Mouse (Mus musculus): ENCODE results near the gene Vsx1. TPM values are rescaled to one million over a fixed set of nuclear protein-coding genes. Genes with fewer than 3 reads are reported as not detected.

Vsx1 gene
- polyA plus RNA-seq, 1 experiment from 2014 or later = not detected

DNA sequence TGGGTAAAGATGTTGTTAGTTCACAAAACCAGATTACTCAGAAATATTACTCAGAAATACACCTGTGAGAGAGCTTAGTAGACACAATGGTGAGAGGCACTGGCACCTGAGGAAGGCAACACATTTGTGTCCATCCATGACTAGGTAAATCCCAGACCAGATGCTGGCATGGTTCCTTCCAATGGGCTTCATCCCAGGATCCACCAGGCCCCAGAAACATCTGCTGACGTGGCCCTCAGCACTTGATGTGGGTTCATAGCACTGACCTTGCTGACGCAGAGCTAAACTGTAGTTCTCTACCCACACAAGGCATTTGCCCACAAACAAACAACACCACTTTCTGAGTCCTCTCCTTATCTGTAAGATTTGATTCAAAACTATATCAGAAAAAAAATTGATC lies 34.3 kb downstream of the Vsx1 start:
- WGBS = 88% methylated on average over 2 of the region's 2 CpGs
- no peaks in the 10 kb centered on the region for H3K27me3 ChIP-seq (replicated peaks; ENCODE audit: control insufficient read depth, insufficient read depth, low read length)
- DNase-seq (ENCODE audit: low spot score) (no peak), ATAC-seq (replicated peaks; ENCODE audit: low FRiP score, low TSS enrichment, low read depth) (no peak)
- H3K4me2 ChIP-seq (ENCODE audit: low read length) = no peak overlapping the region
- H3K9me3 ChIP-seq (ENCODE audit: control insufficient read depth, low read length) = no peaks in the 10 kb centered on the region
- no peak overlapping the region for H3K27ac ChIP-seq (ENCODE audit: low read depth)
- H3K4me3 ChIP-seq (ENCODE audit: low read depth, low read length) = no peak overlapping the region
- no peak overlapping the region for H3K9ac ChIP-seq (ENCODE audit: low read length)
- H3K36me3 ChIP-seq (ENCODE audit: control insufficient read depth, insufficient read depth, low read length) = no peaks in the 10 kb centered on the region; the same call in 1 of the 2 replicates
- H3K4me1 ChIP-seq (replicated peaks; ENCODE audit: control insufficient read depth, insufficient read depth, low read length) = peaks cover 11% of the 10 kb centered on the region; the same call in 1 of the 2 replicates

DNA sequence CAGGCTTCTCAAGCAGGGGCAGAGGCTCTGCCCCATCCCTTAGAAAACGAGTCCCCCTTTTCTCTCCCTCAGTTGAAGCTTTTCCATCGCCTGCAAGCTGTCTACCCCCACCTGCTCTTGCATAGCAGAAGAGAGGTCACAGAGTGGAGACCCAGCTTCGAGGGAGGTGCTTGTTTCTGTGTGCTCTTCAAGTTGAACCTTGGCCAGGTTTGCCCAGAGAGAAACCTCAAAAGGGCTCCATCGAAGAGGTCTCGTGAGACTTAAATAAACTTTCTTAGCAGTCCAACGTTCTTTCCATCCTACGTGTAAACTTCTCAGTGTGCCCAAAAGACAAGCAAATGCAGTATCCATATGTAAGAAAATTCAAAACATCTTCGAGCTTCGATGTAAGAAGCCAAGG lies 37.8 kb downstream of the Vsx1 start:
- Histone ChIP-seq H3K27ac (ENCODE audit: low read depth) (peak overlapping the region; percentile 83), H3K9me3 (ENCODE audit: control insufficient read depth, low read length) (no peaks in the 10 kb centered on the region), H3K36me3 (ENCODE audit: control insufficient read depth, insufficient read depth, low read length) (no peaks in the 10 kb centered on the region), H3K9ac (ENCODE audit: low read length) (no peak overlapping the region), H3K27me3 (replicated peaks; ENCODE audit: control insufficient read depth, insufficient read depth, low read length) (no peaks in the 10 kb centered on the region), H3K4me2 (ENCODE audit: low read length) (no peak overlapping the region), H3K4me1 (replicated peaks; ENCODE audit: control insufficient read depth, insufficient read depth, low read length) (peaks cover 20% of the 10 kb centered on the region; the same call in 1 of the 2 replicates), H3K4me3 (ENCODE audit: low read depth, low read length) (no peak overlapping the region)
- DNase-seq (ENCODE audit: low spot score) (no peak), ATAC-seq (replicated peaks; ENCODE audit: low FRiP score, low TSS enrichment, low read depth) (no peak)
- 31% methylated on average over 9 of the region's 9 CpGs for WGBS

DNA sequence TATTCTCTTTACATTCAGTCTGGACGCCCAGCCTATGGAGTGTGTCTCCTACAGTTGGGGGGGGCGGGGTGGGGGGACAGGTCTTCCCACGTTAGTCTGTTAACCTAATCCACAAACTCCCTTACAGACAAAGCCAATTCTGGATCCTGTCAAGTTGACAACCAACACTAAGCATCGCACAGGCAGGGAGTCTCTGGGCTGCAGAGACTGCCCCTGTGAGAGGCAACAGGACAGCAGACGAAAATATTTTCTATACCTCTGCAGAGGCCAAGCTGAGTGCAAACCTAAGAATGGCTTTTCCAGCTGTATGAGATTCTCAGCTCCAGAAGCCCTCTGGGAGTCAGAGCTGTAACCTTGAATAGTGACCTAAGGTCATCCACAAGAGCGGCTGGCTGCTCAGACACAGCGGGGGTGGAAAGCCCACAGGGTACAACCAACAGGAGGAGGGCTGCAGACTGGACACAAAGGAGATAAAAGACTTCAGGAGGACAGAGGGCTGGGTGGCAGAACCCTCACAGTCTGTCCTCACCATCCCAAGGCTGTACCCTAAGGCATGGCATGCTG lies 38.6 kb downstream of the Vsx1 start:
- Histone ChIP-seq H3K4me3 (ENCODE audit: low read depth, low read length) (no peak overlapping the region), H3K27ac (ENCODE audit: low read depth) (peak overlapping the region; percentile 83), H3K27me3 (replicated peaks; ENCODE audit: control insufficient read depth, insufficient read depth, low read length) (no peaks in the 10 kb centered on the region), H3K4me2 (ENCODE audit: low read length) (0 out of 2 replicates have a peak overlapping the region, but pooled peaks have one; percentile 4), H3K9me3 (ENCODE audit: control insufficient read depth, low read length) (no peaks in the 10 kb centered on the region), H3K9ac (ENCODE audit: low read length) (no peak overlapping the region), H3K4me1 (replicated peaks; ENCODE audit: control insufficient read depth, insufficient read depth, low read length) (peaks cover 23% of the 10 kb centered on the region; the same call in 1 of the 2 replicates), H3K36me3 (ENCODE audit: control insufficient read depth, insufficient read depth, low read length) (no peaks in the 10 kb centered on the region)
- 8% methylated on average over 7 of the region's 7 CpGs for WGBS
- peak; percentile 69 for DNase-seq (ENCODE audit: low spot score)
- ATAC-seq (replicated peaks; ENCODE audit: low FRiP score, low TSS enrichment, low read depth) = peak; percentile 90

DNA sequence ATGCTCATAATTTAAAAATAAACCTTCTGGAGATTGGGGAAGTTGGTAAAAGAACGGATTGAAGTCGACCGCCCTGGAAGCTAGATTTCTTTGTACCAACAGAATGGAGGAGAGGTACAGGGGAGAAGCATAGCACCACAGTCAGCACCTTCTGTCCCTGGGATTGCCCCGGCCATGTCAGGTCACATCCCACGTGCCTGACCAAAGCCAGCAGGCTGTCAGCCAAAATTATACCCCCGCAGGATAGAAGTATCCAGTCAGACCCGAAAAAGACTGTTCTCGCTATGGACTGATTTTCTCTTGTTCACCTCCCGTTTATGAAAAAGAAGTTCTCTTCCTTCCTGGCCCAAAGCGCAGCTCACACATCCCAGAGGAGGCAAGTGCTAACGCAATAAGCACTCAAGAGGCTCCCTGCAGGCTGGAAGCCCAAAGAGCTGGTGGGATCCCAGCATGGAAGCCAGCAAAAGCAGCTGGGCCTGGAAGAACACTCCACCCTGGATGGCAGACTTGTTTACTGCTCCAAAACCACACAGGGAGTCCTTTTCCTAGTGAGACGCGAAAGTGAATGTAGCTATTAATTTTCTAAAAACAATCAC lies 40.8 kb downstream of the Vsx1 start:
- WGBS = 56% methylated on average over 13 of the region's 13 CpGs
- Histone ChIP-seq H3K27me3 (replicated peaks; ENCODE audit: control insufficient read depth, insufficient read depth, low read length) (no peaks in the 10 kb centered on the region), H3K9me3 (ENCODE audit: control insufficient read depth, low read length) (no peaks in the 10 kb centered on the region), H3K4me1 (replicated peaks; ENCODE audit: control insufficient read depth, insufficient read depth, low read length) (peaks cover 23% of the 10 kb centered on the region; the same call in 1 of the 2 replicates), H3K9ac (ENCODE audit: low read length) (no peak overlapping the region), H3K27ac (ENCODE audit: low read depth) (0 out of 2 replicates have a peak overlapping the region, but pooled peaks have one; percentile 9), H3K4me2 (ENCODE audit: low read length) (no peak overlapping the region), H3K4me3 (ENCODE audit: low read depth, low read length) (no peak overlapping the region), H3K36me3 (ENCODE audit: control insufficient read depth, insufficient read depth, low read length) (no peaks in the 10 kb centered on the region)
- ATAC-seq (replicated peaks; ENCODE audit: low FRiP score, low TSS enrichment, low read depth) = no peak
- DNase-seq (ENCODE audit: low spot score) = no peak

DNA sequence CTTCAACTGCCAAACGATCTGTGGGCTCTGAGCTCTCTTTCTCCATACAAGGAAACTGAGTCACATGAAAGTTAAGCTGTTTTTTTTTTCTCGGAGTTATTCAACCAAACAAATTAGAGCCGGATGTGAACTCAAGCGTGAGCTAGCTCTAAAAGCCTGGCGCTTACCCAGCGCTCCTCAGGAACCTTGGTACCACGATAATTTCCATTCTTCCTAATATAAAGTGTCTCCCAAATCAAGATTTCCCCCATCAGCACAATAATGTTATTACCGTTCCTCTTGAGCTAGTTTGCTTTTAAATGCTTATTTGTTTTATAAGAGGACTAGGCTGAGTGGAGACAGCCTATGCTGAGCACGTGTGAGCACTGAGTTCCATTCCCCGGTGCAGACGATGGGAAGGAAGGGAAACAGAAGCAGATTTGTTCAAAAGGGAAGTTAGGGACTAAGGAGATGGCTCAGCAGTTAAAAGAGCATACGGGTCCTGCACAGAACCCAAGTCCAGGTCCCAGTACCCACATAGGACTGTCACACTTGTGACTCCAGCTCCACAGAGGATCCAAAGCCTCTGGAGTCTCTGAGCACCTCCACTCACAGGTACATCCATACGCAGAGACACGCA lies 41.4 kb downstream of the Vsx1 start:
- Histone ChIP-seq H3K4me1 (replicated peaks; ENCODE audit: control insufficient read depth, insufficient read depth, low read length) (peaks cover 23% of the 10 kb centered on the region; the same call in 1 of the 2 replicates), H3K9me3 (ENCODE audit: control insufficient read depth, low read length) (no peaks in the 10 kb centered on the region)
- WGBS = 81% methylated on average over 14 of the region's 14 CpGs

DNA sequence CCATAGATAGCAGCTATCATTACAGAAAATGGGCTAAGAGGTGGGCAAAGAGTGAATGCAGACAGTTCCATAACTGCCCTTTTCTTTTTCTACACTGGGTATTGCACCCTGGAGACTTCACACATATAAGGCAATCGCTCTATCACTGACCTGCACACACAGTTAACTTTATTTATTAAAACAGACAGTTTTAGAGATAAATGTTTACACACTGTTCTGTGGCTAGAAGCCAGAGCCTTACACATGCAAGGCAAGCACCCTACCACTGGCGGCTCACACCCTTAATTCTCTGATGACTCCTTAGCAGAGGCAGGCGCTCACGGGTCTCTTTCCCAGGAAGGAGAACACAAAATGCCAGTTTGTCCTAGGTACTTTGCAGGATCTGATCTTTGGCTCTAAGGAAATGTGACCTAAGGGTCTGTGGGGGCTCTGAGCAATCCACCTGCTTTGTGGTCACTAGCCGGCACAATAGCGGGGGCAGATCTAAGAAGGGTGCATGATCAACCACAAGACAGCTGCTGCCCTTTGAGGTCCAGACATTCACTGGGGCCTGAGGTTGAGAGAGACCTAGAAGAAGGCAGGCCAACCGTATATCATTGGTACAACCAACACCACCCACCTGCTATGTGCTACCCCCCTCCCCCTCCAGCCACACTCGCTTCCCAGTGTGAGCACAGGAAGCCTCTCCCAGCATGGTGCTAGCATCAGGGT lies 42.6 kb downstream of the Vsx1 start:
- no peaks in the 10 kb centered on the region for H3K36me3 ChIP-seq (ENCODE audit: control insufficient read depth, insufficient read depth, low read length)
- H3K4me3 ChIP-seq (ENCODE audit: low read depth, low read length) = no peak overlapping the region
- H3K27ac ChIP-seq (ENCODE audit: low read depth) = peak overlapping the region; percentile 9; the same call in 1 of the 2 replicates
- peaks cover 23% of the 10 kb centered on the region; the same call in 1 of the 2 replicates for H3K4me1 ChIP-seq (replicated peaks; ENCODE audit: control insufficient read depth, insufficient read depth, low read length)
- no peaks in the 10 kb centered on the region for H3K9me3 ChIP-seq (ENCODE audit: control insufficient read depth, low read length)
- 63% methylated on average over 8 of the region's 8 CpGs for WGBS
- ATAC-seq (replicated peaks; ENCODE audit: low FRiP score, low TSS enrichment, low read depth) = no peak
- H3K9ac ChIP-seq (ENCODE audit: low read length) = no peak overlapping the region
- no peak overlapping the region for H3K4me2 ChIP-seq (ENCODE audit: low read length)
- no peak for DNase-seq (ENCODE audit: low spot score)
- H3K27me3 ChIP-seq (replicated peaks; ENCODE audit: control insufficient read depth, insufficient read depth, low read length) = no peaks in the 10 kb centered on the region

More for the DNA sequence above, 41.4 kb downstream of the Vsx1 start:
- H3K36me3 ChIP-seq (ENCODE audit: control insufficient read depth, insufficient read depth, low read length) = no peaks in the 10 kb centered on the region
- H3K4me2 ChIP-seq (ENCODE audit: low read length) = no peak overlapping the region
- H3K9ac ChIP-seq (ENCODE audit: low read length) = no peak overlapping the region
- DNase-seq (ENCODE audit: low spot score) (no peak), ATAC-seq (replicated peaks; ENCODE audit: low FRiP score, low TSS enrichment, low read depth) (no peak)
- no peaks in the 10 kb centered on the region for H3K27me3 ChIP-seq (replicated peaks; ENCODE audit: control insufficient read depth, insufficient read depth, low read length)
- no peak overlapping the region for H3K27ac ChIP-seq (ENCODE audit: low read depth)
- no peak overlapping the region for H3K4me3 ChIP-seq (ENCODE audit: low read depth, low read length)

DNA sequence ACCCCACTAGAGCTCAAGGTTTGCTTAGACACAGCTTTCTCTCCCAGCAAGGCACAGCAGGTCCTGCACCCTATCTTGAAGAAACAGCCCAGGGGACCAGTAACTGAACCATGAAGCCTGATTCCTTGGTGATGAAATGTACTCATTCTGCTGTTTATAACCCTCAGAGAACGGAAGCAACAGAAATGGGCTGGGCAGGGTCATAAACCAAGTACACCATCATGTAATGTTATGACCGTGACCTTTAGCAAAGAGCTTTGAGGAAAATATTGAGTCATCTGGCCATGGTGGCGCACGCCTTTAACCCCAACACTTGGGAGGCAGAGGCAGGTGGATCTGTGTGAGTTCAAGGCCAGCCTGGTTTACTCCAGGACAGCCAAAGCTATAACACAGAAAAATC lies 43.9 kb downstream of the Vsx1 start:
- Histone ChIP-seq H3K4me3 (ENCODE audit: low read depth, low read length) (no peak overlapping the region), H3K36me3 (ENCODE audit: control insufficient read depth, insufficient read depth, low read length) (no peaks in the 10 kb centered on the region), H3K9ac (ENCODE audit: low read length) (no peak overlapping the region), H3K4me1 (replicated peaks; ENCODE audit: control insufficient read depth, insufficient read depth, low read length) (peaks cover 16% of the 10 kb centered on the region; the same call in 1 of the 2 replicates), H3K27ac (ENCODE audit: low read depth) (peak overlapping the region; percentile 22; the same call in 1 of the 2 replicates), H3K9me3 (ENCODE audit: control insufficient read depth, low read length) (no peaks in the 10 kb centered on the region), H3K27me3 (replicated peaks; ENCODE audit: control insufficient read depth, insufficient read depth, low read length) (no peaks in the 10 kb centered on the region), H3K4me2 (ENCODE audit: low read length) (no peak overlapping the region)
- DNase-seq (ENCODE audit: low spot score) (no peak), ATAC-seq (replicated peaks; ENCODE audit: low FRiP score, low TSS enrichment, low read depth) (no peak)
- 70% methylated on average over 4 of the region's 4 CpGs for WGBS

DNA sequence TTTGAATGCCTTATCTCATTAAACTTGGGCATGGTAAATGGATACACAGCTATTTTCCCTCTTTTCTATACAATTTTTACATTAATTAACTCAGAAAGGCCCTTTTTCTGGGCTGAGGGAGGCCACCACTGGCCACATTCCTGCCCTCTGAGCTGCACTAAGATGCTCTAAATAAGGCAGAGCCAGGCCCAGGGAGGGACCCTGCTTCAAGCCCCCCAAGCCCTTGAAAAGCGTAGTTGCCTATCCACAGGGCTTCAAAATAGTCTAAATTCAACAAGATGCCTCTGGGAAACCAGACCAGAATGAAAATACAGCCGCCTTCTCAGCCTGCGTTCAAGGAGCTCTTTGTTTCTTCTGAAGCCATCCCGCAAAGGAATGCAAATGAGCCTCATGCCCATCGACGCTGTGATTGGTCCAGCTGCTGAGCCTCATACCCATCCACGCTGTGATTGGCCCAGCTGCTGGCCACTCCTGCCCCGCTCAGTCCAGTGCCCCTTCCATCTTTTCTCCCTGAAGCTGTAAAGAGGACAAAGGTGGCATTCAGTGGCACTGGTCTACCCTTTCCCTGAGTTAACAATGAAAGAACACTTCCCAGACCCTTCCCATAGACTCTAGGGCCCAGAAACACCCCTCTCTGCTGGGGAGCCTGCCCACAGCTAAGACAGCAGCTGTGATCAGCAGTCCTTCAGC lies 45.3 kb downstream of the Vsx1 start:
- H3K27ac ChIP-seq (ENCODE audit: low read depth) = peak overlapping the region; percentile 43; the same call in 1 of the 2 replicates
- WGBS = 77% methylated on average over 8 of the region's 8 CpGs
- ATAC-seq (replicated peaks; ENCODE audit: low FRiP score, low TSS enrichment, low read depth) (peak; percentile 88), DNase-seq (ENCODE audit: low spot score) (no peak)
- no peaks in the 10 kb centered on the region for H3K9me3 ChIP-seq (ENCODE audit: control insufficient read depth, low read length)
- no peak overlapping the region for H3K9ac ChIP-seq (ENCODE audit: low read length)
- no peaks in the 10 kb centered on the region for H3K27me3 ChIP-seq (replicated peaks; ENCODE audit: control insufficient read depth, insufficient read depth, low read length)
- H3K4me3 ChIP-seq (ENCODE audit: low read depth, low read length) = no peak overlapping the region
- H3K4me2 ChIP-seq (ENCODE audit: low read length) = no peak overlapping the region
- H3K4me1 ChIP-seq (replicated peaks; ENCODE audit: control insufficient read depth, insufficient read depth, low read length) = peaks cover 9% of the 10 kb centered on the region; the same call in 1 of the 2 replicates
- no peaks in the 10 kb centered on the region for H3K36me3 ChIP-seq (ENCODE audit: control insufficient read depth, insufficient read depth, low read length)
